Mouse (Mus musculus) lung, embryonic 16.5 days (tissue): ENCODE measurements around the gene Ephx4. TPM values are rescaled to one million over a fixed set of nuclear protein-coding genes. Genes with fewer than 3 reads are reported as not detected.
A peak's percentile ranks its signal among the peaks of the same experiment; 100 is the strongest.

ENCODE experiments used
- ATAC-seq: fragments of 200-750 bp; cut with Nextera tagmentation; 2 replicates; pipeline ENCODE4 v1.8.0; 2017; ENCODE audit warnings: low read depth, mild to moderate bottlenecking, moderate library complexity
- H3K27ac ChIP-seq: fragments of 300-500 bp; sonication (generic); 2 replicates; pipeline ENCODE4 v1.5.1; 2014; ENCODE audit warnings: mild to moderate bottlenecking, control low read depth, low read length
- H3K27me3 ChIP-seq: fragments of 300-500 bp; sonication (generic); 2 replicates; pipeline ENCODE4 v1.6.1; 2014; ENCODE audit warnings: low read depth, low read length, mixed read lengths; ENCODE audit not compliant: control insufficient read depth, insufficient read depth
- H3K36me3 ChIP-seq: fragments of 300-500 bp; sonication (generic); 2 replicates; pipeline ENCODE4 v1.6.1; 2014; ENCODE audit warnings: low read length; ENCODE audit not compliant: control insufficient read depth, insufficient read depth
- H3K4me1 ChIP-seq: fragments of 300-500 bp; sonication (generic); replicated peaks from 2 replicates; pipeline ENCODE4 v1.6.1; 2014; ENCODE audit warnings: low read length, mixed read lengths; ENCODE audit not compliant: control insufficient read depth, insufficient read depth
- H3K4me2 ChIP-seq: fragments of 300-500 bp; sonication (generic); 2 replicates; pipeline ENCODE4 v1.6.1; 2014; ENCODE audit warnings: low read depth, low read length, control low read depth
- H3K4me3 ChIP-seq: fragments of 300-500 bp; sonication (generic); 2 replicates; pipeline ENCODE4 v1.5.1; 2014; ENCODE audit warnings: mild to moderate bottlenecking, low read length, control low read depth
- H3K9ac ChIP-seq: fragments of 300-500 bp; sonication (generic); 2 replicates; pipeline ENCODE4 v1.6.1; 2014; ENCODE audit warnings: low read length, control low read depth
- H3K9me3 ChIP-seq: fragments of 300-500 bp; sonication (generic); 2 replicates; pipeline ENCODE4 v1.6.1; 2016; ENCODE audit warnings: low read length; ENCODE audit not compliant: control insufficient read depth
- WGBS: fragments of 180-500 bp; shearing (Covaris S2); extraction: QIAGEN DNeasy Blood & Tissue Kit; methylation state at CpG from one replicate; pipeline ENCODE4 v1.1.7; 2014; 5-methylcytosine and 5-hydroxymethylcytosine counted together
- polyA plus RNA-seq: library from polyadenylated mRNA; unstranded; fragments of >200 nt; fragmentation: Nextera tagmentation; extraction: Ambion mirVana; gene quantifications from 2 replicates; pipeline ENCODE4 v1.2.1, GENCODE M21; 2015

The Ephx4 gene
- 1.8 and 1.9 TPM in 2 replicates for polyA plus RNA-seq

DNA sequence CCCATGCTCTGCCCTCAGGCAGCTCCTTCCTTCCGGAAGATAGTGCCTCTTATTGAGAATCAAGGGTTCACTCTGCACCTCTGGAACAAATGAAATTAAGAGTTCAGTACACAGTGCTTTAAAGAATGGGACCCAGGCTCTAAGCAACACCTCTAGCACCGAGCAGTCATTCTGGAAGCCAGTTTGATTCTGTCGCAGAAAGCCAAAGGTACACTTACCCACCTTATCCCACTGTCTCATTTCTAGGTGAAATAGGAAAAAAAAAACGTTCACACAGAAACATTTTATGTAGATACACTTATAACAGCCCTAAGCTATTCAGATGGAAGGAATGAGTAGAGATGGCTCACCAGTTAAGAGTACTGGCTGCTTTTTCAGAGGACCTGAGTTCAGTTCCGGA lies at the start of gene Ephx4:
TSS of gene Ephx4 (plus strand) at position 301 of the 400 bp plus-strand sequence.
- 17% methylated on average over 5 of the region's 5 CpGs for WGBS
- peak within 1 kb of the TSS; percentile 97 for H3K4me2 ChIP-seq
- H3K4me3 ChIP-seq, result peak within 1 kb of the TSS; percentile 63
- H3K27me3 ChIP-seq, result peaks cover 24% of the 10 kb centered on the region
- no peaks in the 10 kb centered on the region for H3K36me3 ChIP-seq
- no peak for ATAC-seq
- no peaks in the 10 kb centered on the region for H3K9me3 ChIP-seq
- peaks cover 7% of the 10 kb centered on the region for H3K4me1 ChIP-seq
- peak within 1 kb of the TSS; percentile 69 for H3K9ac ChIP-seq
- no peak within 1 kb of the TSS for H3K27ac ChIP-seq

DNA sequence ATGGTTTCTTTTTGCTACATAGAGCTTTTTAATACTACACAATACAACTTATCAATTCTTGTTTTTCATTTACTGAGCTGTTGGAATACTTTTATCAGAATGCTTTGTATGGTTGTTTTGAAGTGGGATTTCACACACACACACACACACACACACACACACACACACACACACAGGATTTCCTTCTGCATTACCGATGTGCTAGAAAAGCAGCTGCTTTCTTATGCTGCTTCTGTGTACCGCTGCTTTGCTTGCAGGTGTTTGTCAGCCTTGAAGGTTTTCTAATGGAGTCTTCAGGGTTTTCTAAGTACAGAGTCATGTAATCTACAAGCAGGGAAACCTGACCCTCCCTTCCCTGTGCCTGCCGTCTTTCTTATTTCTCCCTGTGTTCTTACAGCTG lies 48.6 kb upstream of the Ephx4 start:
- Histone ChIP-seq H3K4me3 (no peak overlapping the region), H3K36me3 (no peaks in the 10 kb centered on the region), H3K4me2 (no peak overlapping the region), H3K27ac (no peak overlapping the region), H3K9me3 (no peaks in the 10 kb centered on the region), H3K27me3 (no peaks in the 10 kb centered on the region), H3K4me1 (no peaks in the 10 kb centered on the region; the same call in 1 of the 2 replicates), H3K9ac (no peak overlapping the region)
- WGBS, result 56% methylated on average over 3 of the region's 3 CpGs
- no peak for ATAC-seq

DNA sequence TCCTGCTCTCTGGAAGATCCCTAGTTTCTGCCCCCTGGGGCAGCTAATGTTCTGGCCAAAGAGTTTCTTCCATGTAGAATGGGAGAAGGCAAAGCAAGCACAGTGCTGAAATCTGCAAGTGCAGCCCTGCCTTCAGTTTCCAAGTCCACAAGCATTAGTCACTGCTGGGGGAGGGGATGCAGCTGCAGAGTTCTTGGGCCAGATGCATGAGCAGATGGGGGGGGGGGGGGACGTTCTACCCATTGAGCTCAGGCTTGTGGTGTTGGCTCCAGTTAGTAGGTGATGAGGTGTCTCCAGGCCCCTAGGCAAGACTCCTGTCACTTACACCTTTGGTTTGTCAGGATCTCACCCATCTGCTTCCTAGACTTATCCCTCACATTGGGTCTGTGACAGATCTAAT lies 46.7 kb upstream of the Ephx4 start:
- no peaks in the 10 kb centered on the region for H3K27me3 ChIP-seq
- H3K9me3 ChIP-seq, result no peaks in the 10 kb centered on the region
- H3K4me2 ChIP-seq, result no peak overlapping the region
- WGBS, result 27% methylated on average over 1 of the region's 1 CpGs
- no peak for ATAC-seq
- H3K4me3 ChIP-seq, result no peak overlapping the region
- peaks cover 3% of the 10 kb centered on the region; the same call in 1 of the 2 replicates for H3K4me1 ChIP-seq
- no peak overlapping the region for H3K27ac ChIP-seq
- H3K36me3 ChIP-seq, result no peaks in the 10 kb centered on the region
- no peak overlapping the region for H3K9ac ChIP-seq

DNA sequence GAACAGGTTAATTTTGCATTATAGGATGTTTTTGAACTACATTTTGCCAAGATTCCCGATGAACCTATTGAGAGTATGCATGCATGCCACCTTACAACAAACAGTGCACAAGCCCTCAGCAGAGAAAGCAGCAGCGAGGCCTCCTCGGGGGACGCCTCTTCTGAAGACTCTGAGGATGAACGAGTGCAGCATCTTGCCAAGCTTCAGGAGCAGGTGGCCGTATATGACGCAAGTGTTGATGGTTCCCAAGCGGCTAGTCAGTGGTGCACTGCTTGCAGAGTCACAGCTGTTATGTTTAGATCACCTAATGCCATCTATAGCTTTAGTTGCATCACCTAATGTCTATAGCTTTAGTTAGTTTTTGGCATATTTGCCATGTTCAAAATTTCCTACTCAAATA lies 44.8 kb upstream of the Ephx4 start:
- 74% methylated on average over 8 of the region's 8 CpGs for WGBS
- no peaks in the 10 kb centered on the region for H3K9me3 ChIP-seq
- H3K4me2 ChIP-seq, result no peak overlapping the region
- no peak overlapping the region for H3K27ac ChIP-seq
- no peaks in the 10 kb centered on the region for H3K36me3 ChIP-seq
- no peak overlapping the region for H3K4me3 ChIP-seq
- no peaks in the 10 kb centered on the region for H3K27me3 ChIP-seq
- no peak for ATAC-seq
- peaks cover 3% of the 10 kb centered on the region; the same call in 1 of the 2 replicates for H3K4me1 ChIP-seq
- no peak overlapping the region for H3K9ac ChIP-seq

DNA sequence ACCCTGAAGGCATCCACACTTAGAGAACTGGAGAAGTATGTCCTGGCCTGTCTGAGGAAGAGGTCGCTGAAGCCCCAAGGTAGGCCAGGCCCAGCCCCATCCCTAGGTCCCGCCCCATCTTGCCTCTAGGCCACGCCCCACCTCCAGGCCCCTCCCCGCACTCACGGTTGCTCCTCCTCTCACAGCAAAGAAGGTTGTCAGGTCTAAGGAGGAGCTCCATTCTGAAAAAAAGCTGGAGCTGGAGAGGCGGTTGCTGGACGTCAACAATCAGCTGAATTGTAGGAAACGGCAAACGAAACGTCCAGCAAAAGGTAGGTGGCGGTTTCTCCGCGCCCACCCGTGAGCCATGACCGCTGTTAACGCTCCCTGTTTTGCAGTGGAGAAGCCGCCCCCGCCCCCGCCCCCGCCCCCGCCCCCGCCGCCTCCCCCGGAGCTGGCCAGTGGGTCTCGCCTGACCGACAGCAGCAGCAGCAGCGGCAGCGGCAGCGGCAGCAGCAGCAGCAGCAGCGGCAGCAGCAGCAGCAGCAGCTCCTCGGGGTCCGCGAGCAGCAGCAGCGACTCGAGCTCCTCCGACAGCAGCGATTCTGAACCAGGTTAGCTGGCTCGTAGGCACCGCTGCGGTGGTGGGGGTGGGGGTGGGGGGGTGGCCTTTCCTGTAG lies 43.0 kb upstream of the Ephx4 start:
- WGBS, result 1% methylated on average over 29 of the region's 40 CpGs
- Histone ChIP-seq H3K4me2 (peak overlapping the region; percentile 62), H3K36me3 (no peaks in the 10 kb centered on the region), H3K9ac (peak overlapping the region; percentile 75), H3K27me3 (no peaks in the 10 kb centered on the region), H3K4me3 (peak overlapping the region; percentile 67), H3K4me1 (peaks cover 3% of the 10 kb centered on the region; the same call in 1 of the 2 replicates), H3K27ac (peak overlapping the region; percentile 76), H3K9me3 (no peaks in the 10 kb centered on the region)
- peak; percentile 99 for ATAC-seq

DNA sequence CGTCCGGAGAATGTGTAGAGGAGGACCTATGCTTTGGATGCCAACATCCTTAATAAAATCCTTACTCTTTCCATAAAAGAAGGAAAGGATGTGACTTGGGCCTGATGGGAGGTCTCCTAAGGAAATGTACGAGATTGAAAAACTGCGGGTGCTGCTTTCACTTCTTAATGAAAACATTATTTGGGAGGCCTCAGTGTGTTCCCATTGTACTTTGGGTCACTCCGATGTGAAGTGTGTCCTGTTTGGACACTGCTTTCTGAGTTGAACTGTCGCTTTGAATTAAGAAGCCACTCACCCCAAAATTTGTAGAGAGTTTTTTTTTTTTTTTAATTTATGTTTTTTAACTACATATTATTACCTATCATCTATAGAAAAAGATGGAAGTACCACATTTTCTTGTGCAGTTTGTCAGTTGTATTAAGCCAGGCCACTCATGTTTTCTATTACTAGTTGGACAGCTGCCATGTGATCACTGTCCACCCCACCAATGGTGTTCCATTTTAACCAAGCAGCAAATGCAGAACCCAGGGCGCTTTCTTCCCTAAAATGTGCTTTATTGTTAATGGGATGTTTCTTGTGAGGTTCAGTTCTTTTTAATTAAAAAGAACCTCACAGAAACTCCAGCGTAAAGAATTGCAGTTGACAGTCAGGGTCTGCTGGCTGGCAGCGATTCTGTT lies 42.3 kb upstream of the Ephx4 start:
- H3K4me3 ChIP-seq, result peak overlapping the region; percentile 67
- H3K27ac ChIP-seq, result peak overlapping the region; percentile 76
- H3K27me3 ChIP-seq, result no peaks in the 10 kb centered on the region
- no peaks in the 10 kb centered on the region for H3K9me3 ChIP-seq
- no peaks in the 10 kb centered on the region for H3K36me3 ChIP-seq
- H3K4me2 ChIP-seq, result peak overlapping the region; percentile 62
- WGBS, result 26% methylated on average over 9 of the region's 9 CpGs
- ATAC-seq, result no peak
- H3K9ac ChIP-seq, result peak overlapping the region; percentile 75
- peaks cover 3% of the 10 kb centered on the region; the same call in 1 of the 2 replicates for H3K4me1 ChIP-seq

- Histone ChIP-seq H3K27ac (no peak overlapping the region), H3K36me3 (no peaks in the 10 kb centered on the region), H3K27me3 (no peaks in the 10 kb centered on the region), H3K9me3 (no peaks in the 10 kb centered on the region), H3K9ac (no peak overlapping the region), H3K4me3 (no peak overlapping the region), H3K4me1 (no peaks in the 10 kb centered on the region), H3K4me2 (no peak overlapping the region)
- WGBS, result 71% methylated on average over 3 of the region's 3 CpGs
- no peak for ATAC-seq
Measured at GRCm38 (mm10) chr5:107370040-107370439, 32.5 kb upstream of the Ephx4 start.

- Histone ChIP-seq H3K4me2 (no peak overlapping the region), H3K4me3 (no peak overlapping the region), H3K4me1 (no peaks in the 10 kb centered on the region), H3K9me3 (no peaks in the 10 kb centered on the region), H3K36me3 (no peaks in the 10 kb centered on the region), H3K9ac (no peak overlapping the region), H3K27me3 (no peaks in the 10 kb centered on the region), H3K27ac (no peak overlapping the region)
- no peak for ATAC-seq
- 73% methylated on average over 5 of the region's 5 CpGs for WGBS
Measured at GRCm38 (mm10) chr5:107371335-107371734, 31.2 kb upstream of the Ephx4 start.

GRCm38 (mm10) chr5:107373256-107373655 lies 29.3 kb upstream of the Ephx4 start:
- no peak overlapping the region for H3K9ac ChIP-seq
- ATAC-seq, result no peak
- H3K4me1 ChIP-seq, result no peaks in the 10 kb centered on the region
- no peaks in the 10 kb centered on the region for H3K36me3 ChIP-seq
- no peaks in the 10 kb centered on the region for H3K9me3 ChIP-seq
- H3K4me2 ChIP-seq, result no peak overlapping the region
- H3K27ac ChIP-seq, result no peak overlapping the region
- WGBS, result 81% methylated on average over 4 of the region's 4 CpGs
- H3K27me3 ChIP-seq, result no peaks in the 10 kb centered on the region
- H3K4me3 ChIP-seq, result no peak overlapping the region
